Mouse (Mus musculus) testis, adult 2 months (tissue): ENCODE results near the gene Rab1a.

Source experiments
- CTCF ChIP-seq: fragments of 200-500 bp; IDR thresholded peaks from 2 replicates; pipeline ENCODE4 v1.5.1; 2012; ENCODE audit warnings: low read depth, mild to moderate bottlenecking, inconsistent platforms, low read length, moderate library complexity; ENCODE audit not compliant: control insufficient read depth, insufficient read depth, insufficient replicate concordance
- POLR2A ChIP-seq: fragments of 200-500 bp; IDR thresholded peaks from 2 replicates; pipeline ENCODE4 v1.6.1; 2012; ENCODE audit warnings: low read depth, mild to moderate bottlenecking, inconsistent platforms, low read length, moderate library complexity; ENCODE audit not compliant: control insufficient read depth

- TF ChIP-seq CTCF: no peak
- TF ChIP-seq POLR2A: no peak
Measured at GRCm38 (mm10) chr11:20246616-20247015, 45.4 kb downstream of the Rab1a start.
